Mouse (Mus musculus): Measurements from ENCODE around the gene Rad51b. TPM values are rescaled to one million over a fixed set of nuclear protein-coding genes. Genes with fewer than 3 reads are reported as not detected.

The Rad51b gene
- total and polyA plus RNA-seq, 3 experiments: 6.5 to 8.6 (median 8.5) TPM

DNA sequence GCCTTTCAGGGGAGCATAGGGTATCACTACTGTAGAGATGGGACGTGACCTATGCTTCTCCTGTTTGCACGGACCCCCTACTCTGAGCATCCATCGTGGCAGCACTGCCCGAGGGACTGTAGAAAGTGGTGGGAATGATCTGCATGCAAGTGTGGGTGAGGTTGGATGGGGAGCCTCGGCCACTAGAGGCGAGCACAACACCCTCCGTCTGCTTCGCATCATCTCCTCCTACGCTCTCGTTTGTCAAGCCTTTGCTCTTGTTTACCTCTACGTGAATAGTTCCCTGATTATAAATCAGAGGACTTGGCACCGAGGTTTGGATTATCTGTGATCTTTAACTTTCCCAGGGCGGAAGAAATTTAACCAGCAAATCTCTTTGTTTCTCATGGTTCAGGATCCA lies 551.5 kb downstream of the Rad51b start:
- Histone ChIP-seq H3K4me2 (ENCODE audit: insufficient read depth, low read depth, poor library complexity, severe bottlenecking) (no peak overlapping the region), H3K79me2 (replicated peaks; ENCODE audit: control insufficient read depth, extremely low read depth, insufficient read depth, poor library complexity, severe bottlenecking) (no peaks in the 10 kb centered on the region), H3K27ac (ENCODE audit: insufficient read depth, low read depth) (no peak overlapping the region), H3K27me3 (replicated peaks) (no peaks in the 10 kb centered on the region), H3K9me3 (replicated peaks; ENCODE audit: low read length) (peaks cover 4% of the 10 kb centered on the region), H3K9ac (ENCODE audit: insufficient read depth, low read depth) (no peak overlapping the region), H3K4me3 (replicated peaks in 1 of 3; ENCODE audit: low read depth in 2 of 3, low read length in 2 of 3, poor library complexity in 1 of 3) (no peak overlapping the region), H3K4me1 (ENCODE audit: control insufficient read depth in 1 of 2, insufficient read depth in 2 of 2) (peaks cover 15 to 30% of the 10 kb centered on the region in 2 experiments), H3K36me3 (replicated peaks in 1 of 2; ENCODE audit: control insufficient read depth in 1 of 2, insufficient read depth in 1 of 2, low read length in 1 of 2) (no peaks in the 10 kb centered on the region)
- dilution Hi-C loops (cut with MboI; ENCODE audit: extremely low pct_ligation_motif_present, extremely low pct_unique_long_range_greater_than_20kb, low sequenced_read_pairs) (no loop called here), in situ Hi-C loops (cut with MboI; ENCODE audit: low pct_ligation_motif_present, low pct_unique_long_range_greater_than_20kb, low sequenced_read_pairs) (loop anchor here (25.0 kb wide), 1 partner anchor 264 kb away; the partner anchor contains the start of gene Zfp36l1)
- no peak for DNase-seq (ENCODE audit: extremely low read depth)
- TF ChIP-seq USF1 (IDR thresholded peaks at IDR 0.05; ENCODE audit: low read depth, low read length) (no peak), POLR2AphosphoS2 (IDR thresholded peaks at IDR 0.05; ENCODE audit: low read depth, low read length) (no peak), ELF1 (IDR thresholded peaks at IDR 0.05; ENCODE audit: low read depth, low read length) (no peak), CTCF (conservative IDR thresholded peaks at IDR 0.05 in 1 of 2, IDR thresholded peaks at IDR 0.05 in 1 of 2; ENCODE audit: low read depth in 2 of 2, low read length in 2 of 2) (no peak), SIN3A (IDR thresholded peaks at IDR 0.05; ENCODE audit: low read length) (no peak), TCF12 (IDR thresholded peaks at IDR 0.05; ENCODE audit: low read depth, low read length) (no peak), MAX (IDR thresholded peaks at IDR 0.05; ENCODE audit: low read length) (no peak), CHD2 (IDR thresholded peaks at IDR 0.05; ENCODE audit: low read length) (no peak), NRF1 (IDR thresholded peaks at IDR 0.05; ENCODE audit: low read depth, low read length) (no peak)

DNA sequence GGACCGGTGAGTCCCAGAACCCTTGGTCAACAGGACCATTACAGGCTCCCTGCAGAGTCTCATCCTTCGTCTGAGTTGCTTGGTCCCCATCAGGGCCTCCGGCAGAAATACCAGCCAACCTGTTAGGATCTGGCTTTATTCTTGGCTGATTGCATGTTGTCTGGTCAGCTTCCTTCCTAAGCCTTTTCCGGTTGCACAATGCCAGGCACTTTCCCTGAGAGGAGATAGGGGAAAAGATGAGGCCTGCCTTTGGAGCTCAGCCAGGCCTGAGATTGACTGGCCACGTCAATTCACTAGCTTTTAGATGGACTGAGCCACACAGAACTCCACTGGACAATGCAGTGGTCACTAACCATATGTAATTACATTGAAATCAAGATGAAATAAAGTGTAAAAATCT lies 552.9 kb downstream of the Rad51b start:
- Histone ChIP-seq H3K79me2 (replicated peaks; ENCODE audit: control insufficient read depth, extremely low read depth, insufficient read depth, poor library complexity, severe bottlenecking) (no peaks in the 10 kb centered on the region), H3K4me2 (ENCODE audit: insufficient read depth, low read depth, poor library complexity, severe bottlenecking) (no peak overlapping the region), H3K4me1 (ENCODE audit: control insufficient read depth in 1 of 2, insufficient read depth in 2 of 2) (peaks cover 2 to 21% of the 10 kb centered on the region in 2 experiments), H3K4me3 (replicated peaks in 1 of 3; ENCODE audit: low read depth in 2 of 3, low read length in 2 of 3, poor library complexity in 1 of 3) (no peak overlapping the region), H3K9ac (ENCODE audit: insufficient read depth, low read depth) (no peak overlapping the region), H3K9me3 (replicated peaks; ENCODE audit: low read length) (peaks cover 4% of the 10 kb centered on the region), H3K36me3 (replicated peaks in 1 of 2; ENCODE audit: control insufficient read depth in 1 of 2, insufficient read depth in 1 of 2, low read length in 1 of 2) (no peaks in the 10 kb centered on the region), H3K27me3 (replicated peaks) (no peaks in the 10 kb centered on the region), H3K27ac (ENCODE audit: insufficient read depth, low read depth) (no peak overlapping the region)
- in situ Hi-C loops (cut with MboI; ENCODE audit: low pct_ligation_motif_present, low pct_unique_long_range_greater_than_20kb, low sequenced_read_pairs) (no loop called here), dilution Hi-C loops (cut with MboI; ENCODE audit: extremely low pct_ligation_motif_present, extremely low pct_unique_long_range_greater_than_20kb, low sequenced_read_pairs) (no loop called here)
- TF ChIP-seq USF1 (IDR thresholded peaks at IDR 0.05; ENCODE audit: low read depth, low read length) (no peak), GABPA (IDR thresholded peaks at IDR 0.05; ENCODE audit: insufficient replicate concordance, low read depth, low read length) (no peak), UBTF (IDR thresholded peaks at IDR 0.05; ENCODE audit: low read depth, low read length) (no peak), ZKSCAN1 (IDR thresholded peaks at IDR 0.05; ENCODE audit: borderline replicate concordance, low read depth, low read length) (no peak)
- no peak for DNase-seq (ENCODE audit: extremely low read depth)

DNA sequence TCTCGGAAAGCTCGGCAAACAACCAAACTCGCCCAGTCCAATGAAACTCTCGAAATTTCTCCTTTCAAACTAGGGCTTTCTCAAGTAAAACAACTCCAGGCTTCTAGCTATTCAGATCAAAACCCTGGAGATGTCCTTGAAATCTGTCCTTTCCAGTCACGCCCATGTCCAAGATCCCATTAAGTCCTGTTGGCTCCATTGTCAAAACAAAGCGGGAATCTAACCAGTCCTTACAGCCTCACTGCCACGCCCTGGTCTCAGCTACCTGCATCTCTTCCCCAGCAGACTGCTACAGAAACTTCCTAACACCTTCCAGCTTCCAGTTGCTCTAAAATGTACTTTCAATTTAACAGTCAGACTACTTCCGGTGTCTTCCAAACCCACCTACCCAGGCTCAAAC lies 554.8 kb downstream of the Rad51b start:
- H3K36me3 ChIP-seq (replicated peaks in 1 of 2; ENCODE audit: control insufficient read depth in 1 of 2, insufficient read depth in 1 of 2, low read length in 1 of 2): no peaks in the 10 kb centered on the region
- H3K27ac ChIP-seq (ENCODE audit: insufficient read depth, low read depth): no peak overlapping the region
- H3K27me3 ChIP-seq (replicated peaks): no peaks in the 10 kb centered on the region
- H3K9me3 ChIP-seq (replicated peaks; ENCODE audit: low read length): peaks cover 4% of the 10 kb centered on the region
- DNase-seq (ENCODE audit: extremely low read depth): no peak
- H3K4me3 ChIP-seq (replicated peaks in 1 of 3; ENCODE audit: low read depth in 2 of 3, low read length in 2 of 3, poor library complexity in 1 of 3): no peak overlapping the region
- H3K79me2 ChIP-seq (replicated peaks; ENCODE audit: control insufficient read depth, extremely low read depth, insufficient read depth, poor library complexity, severe bottlenecking): no peaks in the 10 kb centered on the region
- TF ChIP-seq ELF1 (IDR thresholded peaks at IDR 0.05; ENCODE audit: low read depth, low read length): no peak
- TF ChIP-seq JUN (IDR thresholded peaks at IDR 0.05; ENCODE audit: insufficient read depth, low read depth, low read length): no peak
- no peak for TF ChIP-seq SMC3 (IDR thresholded peaks at IDR 0.05; ENCODE audit: low read depth, low read length)
- TF ChIP-seq POLR2AphosphoS2 (IDR thresholded peaks at IDR 0.05; ENCODE audit: low read depth, low read length): no peak
- H3K4me2 ChIP-seq (ENCODE audit: insufficient read depth, low read depth, poor library complexity, severe bottlenecking): no peak overlapping the region
- H3K4me1 ChIP-seq (ENCODE audit: control insufficient read depth in 1 of 2, insufficient read depth in 2 of 2): peaks cover 0 to 5% of the 10 kb centered on the region in 2 experiments; a peak in 1 of 4 replicates
- dilution Hi-C loops (cut with MboI; ENCODE audit: extremely low pct_ligation_motif_present, extremely low pct_unique_long_range_greater_than_20kb, low sequenced_read_pairs) (no loop called here), in situ Hi-C loops (cut with MboI; ENCODE audit: low pct_ligation_motif_present, low pct_unique_long_range_greater_than_20kb, low sequenced_read_pairs) (no loop called here)
- H3K9ac ChIP-seq (ENCODE audit: insufficient read depth, low read depth): no peak overlapping the region
